Mouse (Mus musculus) erythroblast, embryonic 14.5 days (primary cell): ENCODE measurements at regions not wholly inside any gene's neighbourhood (a gene's known extent, or its start where the extent isn't known, plus 50 kb on each side); places are given as distances from the start of the nearest gene placed in this dataset.

Source experiments
- GATA1 ChIP-seq: IDR thresholded peaks from 2 replicates; pipeline ENCODE4 v1.6.1; 2012; ENCODE audit warnings: low read length, inconsistent platforms, mixed read lengths
- TAL1 ChIP-seq: IDR thresholded peaks from 3 replicates; pipeline ENCODE4 v1.6.1; 2012; ENCODE audit warnings: low read length, inconsistent platforms, mixed read lengths

GRCm38 (mm10) chr11:64846577-64847147, 132.2 kb upstream of the Elac2 start:
- no peak for TF ChIP-seq GATA1
- TF ChIP-seq TAL1 = no peak
